Mouse (Mus musculus): ENCODE results near the gene Cir1. TPM values are rescaled to one million over a fixed set of nuclear protein-coding genes. Genes with fewer than 3 reads are reported as not detected.

Gene Cir1
- polyA plus RNA-seq (2017; shearing (Covaris generic)) = 26.5 TPM

DNA sequence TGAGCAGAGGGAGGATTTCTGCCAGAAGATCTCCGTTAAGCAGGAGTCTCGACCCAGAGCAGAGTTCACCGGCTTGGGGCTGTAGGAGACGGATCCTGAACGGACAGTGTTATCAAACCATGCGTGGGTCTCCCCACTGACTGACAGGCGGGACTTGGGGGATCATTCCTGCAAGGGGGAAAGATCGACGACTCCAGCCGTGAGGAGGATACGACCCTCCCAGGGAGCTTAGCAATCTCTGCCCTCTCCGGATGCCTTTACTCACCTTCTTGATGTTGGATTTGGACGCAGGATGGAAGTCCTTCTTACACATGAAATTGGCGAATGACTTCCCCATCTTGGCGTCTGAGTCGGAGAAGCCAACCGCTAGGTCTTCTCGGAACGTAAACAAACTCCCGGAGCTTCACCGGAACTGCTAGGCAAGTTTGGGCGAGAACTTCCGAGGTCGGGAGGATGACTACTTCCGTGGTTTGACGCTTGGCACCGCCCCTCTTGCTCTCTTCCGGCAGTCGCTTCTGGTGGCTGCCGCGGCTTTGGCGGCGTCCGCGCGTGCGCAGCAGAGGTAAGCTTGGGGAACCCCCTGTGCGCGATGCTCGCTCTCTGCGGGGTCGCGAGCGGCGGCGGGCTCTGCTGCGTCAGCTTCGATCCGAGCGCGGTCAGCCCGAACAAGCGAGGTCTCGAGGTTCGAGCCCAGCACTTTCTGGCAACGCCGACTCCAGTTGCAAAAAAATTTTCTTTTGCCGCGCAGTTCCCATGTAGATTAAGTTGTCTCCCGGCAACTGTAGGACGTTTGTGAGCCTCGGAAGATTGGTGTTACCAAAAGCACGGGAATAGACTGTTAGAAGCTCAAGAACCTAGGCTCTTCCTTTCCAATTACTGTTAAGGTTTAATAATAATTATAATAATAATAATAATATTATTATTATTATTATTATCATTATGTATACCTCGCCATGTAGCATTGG, at the start of gene Cir1, which contains the start of gene Scrn3:
TSS of gene Cir1 (minus strand) at position 550 of the 965 bp plus-strand sequence.
TSS of gene Scrn3 (plus strand) at position 450 of the 965 bp plus-strand sequence.

DNA sequence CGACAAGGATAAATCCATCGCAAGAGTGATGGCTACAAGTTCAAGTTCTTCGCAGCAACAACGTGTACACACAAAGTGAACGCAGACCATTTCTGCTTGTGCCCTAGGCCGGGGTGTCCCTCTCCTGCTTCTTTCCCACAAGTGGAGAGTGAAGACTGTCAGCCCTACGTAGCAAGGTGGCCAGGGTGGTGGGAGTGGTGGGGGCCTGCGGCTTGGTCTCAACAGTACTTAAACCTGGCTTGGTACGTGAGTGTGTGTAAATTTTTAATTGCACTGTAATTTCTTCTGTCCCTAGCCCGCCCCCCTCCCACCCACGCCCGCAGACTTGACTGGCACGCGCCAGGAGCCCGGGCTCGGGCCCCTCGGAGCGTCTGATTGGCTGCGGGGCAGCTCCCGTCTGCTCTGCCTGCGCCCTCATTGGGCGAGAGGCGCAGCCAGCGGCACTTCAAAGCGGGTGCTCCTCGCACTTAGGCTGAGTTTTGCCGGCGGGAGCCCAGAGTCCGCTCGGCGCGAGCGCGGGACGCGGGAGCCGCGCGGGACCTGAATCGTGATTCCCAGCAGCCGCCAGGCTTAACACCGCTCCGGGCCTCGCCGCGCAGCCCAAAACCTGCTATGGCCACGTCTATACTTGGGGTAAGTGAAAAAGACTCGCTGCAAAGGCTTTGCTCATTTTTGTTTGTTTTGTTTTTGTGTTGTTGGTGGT, 40.9 kb downstream of the Cir1 start, which contains the start of gene Sp9:
TSS of gene Sp9 (plus strand) at position 467 of the 703 bp plus-strand sequence.

Other genes with a start within 250 kb of the Cir1 start
- 63.0 TPM for gene Ola1, start 93.8 kb downstream of the Cir1 start, polyA plus RNA-seq (2017; shearing (Covaris generic))
- not detected for gene Sp9, start 40.8 kb downstream of the Cir1 start, polyA plus RNA-seq (2017; shearing (Covaris generic))
- gene Scrn3, start 100 bp downstream of the Cir1 start, polyA plus RNA-seq (2017; shearing (Covaris generic)) = 11.2 TPM
- gene Gpr155, start 73.9 kb upstream of the Cir1 start, polyA plus RNA-seq (2017; shearing (Covaris generic)) = 19.1 TPM
- 106 TPM for gene Wipf1, start 217.0 kb upstream of the Cir1 start, polyA plus RNA-seq (2017; shearing (Covaris generic))